Mouse (Mus musculus) heart, embryonic 15.5 days (tissue): ENCODE measurements around the gene Pum1. TPM values are rescaled to one million over a fixed set of nuclear protein-coding genes. Genes with fewer than 3 reads are reported as not detected.
"Not testable (repeated sequence)": the region's sequence is repeated elsewhere in the genome, so short reads cannot be mapped to it uniquely, and the experiment has no call there.

Source experiments
- ATAC-seq: fragments of 200-750 bp; cut with Nextera tagmentation; replicated peaks from 2 replicates; pipeline ENCODE4 v1.8.0; 2017; ENCODE audit warnings: low read depth, moderate TSS enrichment; ENCODE audit not compliant: insufficient number of reproducible peaks, insufficient read depth, low FRiP score
- H3K27ac ChIP-seq: fragments of 300-500 bp; sonication (generic); 2 replicates; pipeline ENCODE4 v1.5.1; 2015; ENCODE audit warnings: mild to moderate bottlenecking, inconsistent platforms
- H3K27me3 ChIP-seq: fragments of 300-500 bp; sonication (generic); 2 replicates; pipeline ENCODE4 v1.6.1; 2015; ENCODE audit warnings: inconsistent platforms
- H3K36me3 ChIP-seq: fragments of 300-500 bp; sonication (generic); 2 replicates; pipeline ENCODE4 v1.6.1; 2015; ENCODE audit warnings: mild to moderate bottlenecking, inconsistent platforms
- H3K4me1 ChIP-seq: fragments of 300-500 bp; sonication (generic); replicated peaks from 2 replicates; pipeline ENCODE4 v1.6.1; 2015; ENCODE audit warnings: inconsistent platforms
- H3K4me2 ChIP-seq: fragments of 300-500 bp; sonication (generic); 2 replicates; pipeline ENCODE4 v1.6.1; 2015; ENCODE audit warnings: inconsistent platforms, mild to moderate bottlenecking, moderate library complexity
- H3K4me3 ChIP-seq: fragments of 300-500 bp; sonication (generic); 2 replicates; pipeline ENCODE4 v1.5.1; 2015; ENCODE audit warnings: mild to moderate bottlenecking, inconsistent platforms
- H3K9ac ChIP-seq: fragments of 300-500 bp; sonication (generic); 2 replicates; pipeline ENCODE4 v1.6.1; 2015; ENCODE audit warnings: mild to moderate bottlenecking, inconsistent platforms
- H3K9me3 ChIP-seq: fragments of 300-500 bp; sonication (generic); replicated peaks from 2 replicates; pipeline ENCODE4 v1.6.1; 2016; ENCODE audit warnings: inconsistent platforms
- WGBS: fragments of 180-500 bp; shearing (Covaris S2); methylation state at CpG from one replicate; pipeline ENCODE4 v1.1.7; 2015; ENCODE audit warnings: mixed read lengths; 5-methylcytosine and 5-hydroxymethylcytosine counted together
- polyA plus RNA-seq: library from polyadenylated mRNA; unstranded; fragments of >200 nt; fragmentation: Nextera tagmentation; extraction: Ambion mirVana; gene quantifications from 2 replicates; pipeline ENCODE4 v1.2.1, GENCODE M21; 2015

The Pum1 gene
- polyA plus RNA-seq, 1 experiment from 2014 or later: 46.8 TPM

GRCm38 (mm10) chr4:130670023-130670422 is 6.9 kb downstream of the Pum1 start:
- H3K4me3 ChIP-seq, H3K9me3 ChIP-seq, H3K9ac ChIP-seq, H3K4me2 ChIP-seq, ATAC-seq, H3K27me3 ChIP-seq, H3K27ac ChIP-seq: not testable (repeated sequence)
- 81% methylated on average over 5 of the region's 5 CpGs for WGBS
- H3K4me1 ChIP-seq: peaks cover 43% of the 10 kb centered on the region
- H3K36me3 ChIP-seq: peaks cover 44% of the 10 kb centered on the region

GRCm38 (mm10) chr4:130671079-130671845 is 8.1 kb downstream of the Pum1 start:
- Histone ChIP-seq H3K4me2 (no peak overlapping the region), H3K27ac (no peak overlapping the region), H3K9ac (no peak overlapping the region), H3K4me3 (no peak overlapping the region), H3K27me3 (no peaks in the 10 kb centered on the region), H3K4me1 (peaks cover 33% of the 10 kb centered on the region), H3K9me3 (no peaks in the 10 kb centered on the region), H3K36me3 (peaks cover 44% of the 10 kb centered on the region)
- WGBS: 81% methylated on average over 4 of the region's 4 CpGs
- no peak for ATAC-seq

GRCm38 (mm10) chr4:130672161-130672560 is 9.0 kb downstream of the Pum1 start:
- Histone ChIP-seq H3K9ac (0 out of 2 replicates have a peak overlapping the region, but pooled peaks have one; percentile 15), H3K36me3 (peaks cover 44% of the 10 kb centered on the region), H3K27ac (no peak overlapping the region), H3K4me1 (peaks cover 29% of the 10 kb centered on the region), H3K27me3 (no peaks in the 10 kb centered on the region), H3K4me3 (no peak overlapping the region), H3K4me2 (no peak overlapping the region), H3K9me3 (no peaks in the 10 kb centered on the region)
- no peak for ATAC-seq

- Histone ChIP-seq H3K27me3 (no peaks in the 10 kb centered on the region), H3K4me2 (no peak overlapping the region), H3K9me3 (no peaks in the 10 kb centered on the region), H3K27ac (no peak overlapping the region), H3K4me3 (no peak overlapping the region), H3K4me1 (peaks cover 5% of the 10 kb centered on the region; the same call in 1 of the 2 replicates), H3K36me3 (peaks cover 34% of the 10 kb centered on the region), H3K9ac (no peak overlapping the region)
- no peak for ATAC-seq
- 87% methylated on average over 2 of the region's 2 CpGs for WGBS
Measured at GRCm38 (mm10) chr4:130676746-130677145, 13.6 kb downstream of the Pum1 start.

- WGBS: 95% methylated on average over 3 of the region's 3 CpGs
- no peaks in the 10 kb centered on the region for H3K9me3 ChIP-seq
- H3K36me3 ChIP-seq: peaks cover 31% of the 10 kb centered on the region; the same call in 1 of the 2 replicates
Measured at GRCm38 (mm10) chr4:130678149-130678548, 15.0 kb downstream of the Pum1 start.

GRCm38 (mm10) chr4:130680676-130681075 is 17.6 kb downstream of the Pum1 start:
- no peaks in the 10 kb centered on the region; the same call in 1 of the 2 replicates for H3K4me1 ChIP-seq
- no peak overlapping the region for H3K27ac ChIP-seq
- no peaks in the 10 kb centered on the region for H3K9me3 ChIP-seq
- peaks cover 29% of the 10 kb centered on the region for H3K36me3 ChIP-seq
- no peak for ATAC-seq
- no peak overlapping the region for H3K4me3 ChIP-seq
- WGBS: 99% methylated on average over 6 of the region's 6 CpGs
- H3K9ac ChIP-seq: no peak overlapping the region
- H3K27me3 ChIP-seq: no peaks in the 10 kb centered on the region
- no peak overlapping the region for H3K4me2 ChIP-seq

More at GRCm38 (mm10) chr4:130678149-130678548, 15.0 kb downstream of the Pum1 start:
- Histone ChIP-seq H3K27ac (no peak overlapping the region), H3K9ac (no peak overlapping the region), H3K4me2 (no peak overlapping the region), H3K4me3 (no peak overlapping the region), H3K27me3 (no peaks in the 10 kb centered on the region), H3K4me1 (no peaks in the 10 kb centered on the region)
- no peak for ATAC-seq

- 80% methylated on average over 5 of the region's 5 CpGs for WGBS
Measured at GRCm38 (mm10) chr4:130683051-130683450, 19.9 kb downstream of the Pum1 start.

GRCm38 (mm10) chr4:130693936-130694335 is 30.8 kb downstream of the Pum1 start:
- Histone ChIP-seq H3K4me1 (peaks cover 24% of the 10 kb centered on the region), H3K9me3 (no peaks in the 10 kb centered on the region), H3K27ac (peak overlapping the region; percentile 56), H3K4me2 (peak overlapping the region; percentile 6; the same call in 1 of the 2 replicates), H3K36me3 (peaks cover 5% of the 10 kb centered on the region; the same call in 1 of the 2 replicates), H3K9ac (no peak overlapping the region), H3K27me3 (no peaks in the 10 kb centered on the region), H3K4me3 (no peak overlapping the region)
- 47% methylated on average over 3 of the region's 3 CpGs for WGBS
- no peak for ATAC-seq

More at GRCm38 (mm10) chr4:130683051-130683450, 19.9 kb downstream of the Pum1 start:
- not testable (repeated sequence) for H3K4me3 ChIP-seq, H3K27me3 ChIP-seq, ATAC-seq, H3K9ac ChIP-seq, H3K4me2 ChIP-seq, H3K4me1 ChIP-seq, H3K9me3 ChIP-seq, H3K27ac ChIP-seq
- peaks cover 33% of the 10 kb centered on the region for H3K36me3 ChIP-seq

GRCm38 (mm10) chr4:130694982-130695381 is 31.9 kb downstream of the Pum1 start:
- no peak for ATAC-seq
- H3K27ac ChIP-seq: no peak overlapping the region; the same call in 1 of the 2 replicates
- no peak overlapping the region for H3K4me3 ChIP-seq
- H3K36me3 ChIP-seq: peaks cover 5% of the 10 kb centered on the region; the same call in 1 of the 2 replicates
- no peaks in the 10 kb centered on the region for H3K27me3 ChIP-seq
- peaks cover 24% of the 10 kb centered on the region for H3K4me1 ChIP-seq
- 90% methylated on average over 3 of the region's 3 CpGs for WGBS
- no peak overlapping the region for H3K4me2 ChIP-seq
- no peak overlapping the region for H3K9ac ChIP-seq
- no peaks in the 10 kb centered on the region for H3K9me3 ChIP-seq

GRCm38 (mm10) chr4:130701061-130701460 is 37.9 kb downstream of the Pum1 start:
- no peak overlapping the region for H3K27ac ChIP-seq
- no peak overlapping the region for H3K4me2 ChIP-seq
- H3K9ac ChIP-seq: no peak overlapping the region
- H3K36me3 ChIP-seq: peaks cover 11% of the 10 kb centered on the region
- H3K4me1 ChIP-seq: peaks cover 15% of the 10 kb centered on the region
- 83% methylated on average over 2 of the region's 2 CpGs for WGBS
- no peak overlapping the region for H3K4me3 ChIP-seq
- no peak for ATAC-seq
- H3K27me3 ChIP-seq: no peaks in the 10 kb centered on the region
- no peaks in the 10 kb centered on the region for H3K9me3 ChIP-seq

GRCm38 (mm10) chr4:130702835-130703535 is 39.9 kb downstream of the Pum1 start:
- Histone ChIP-seq H3K27me3 (no peaks in the 10 kb centered on the region), H3K9me3 (no peaks in the 10 kb centered on the region), H3K4me2 (no peak overlapping the region), H3K4me3 (no peak overlapping the region), H3K4me1 (peaks cover 23% of the 10 kb centered on the region), H3K9ac (no peak overlapping the region), H3K36me3 (peaks cover 11% of the 10 kb centered on the region), H3K27ac (0 out of 2 replicates have a peak overlapping the region, but pooled peaks have one; percentile 6)
- ATAC-seq: no peak
- WGBS: 70% methylated on average over 3 of the region's 3 CpGs
